Mouse (Mus musculus) yolk sac, embryonic 10.5 days (tissue): ENCODE results near the gene Zfp324.

Source experiments
- DNase-seq: peaks from one replicate; pipeline ENCODE4 v3.0.0-alpha.2; 2017; ENCODE audit warnings: low spot score

The Zfp324 gene

DNA sequence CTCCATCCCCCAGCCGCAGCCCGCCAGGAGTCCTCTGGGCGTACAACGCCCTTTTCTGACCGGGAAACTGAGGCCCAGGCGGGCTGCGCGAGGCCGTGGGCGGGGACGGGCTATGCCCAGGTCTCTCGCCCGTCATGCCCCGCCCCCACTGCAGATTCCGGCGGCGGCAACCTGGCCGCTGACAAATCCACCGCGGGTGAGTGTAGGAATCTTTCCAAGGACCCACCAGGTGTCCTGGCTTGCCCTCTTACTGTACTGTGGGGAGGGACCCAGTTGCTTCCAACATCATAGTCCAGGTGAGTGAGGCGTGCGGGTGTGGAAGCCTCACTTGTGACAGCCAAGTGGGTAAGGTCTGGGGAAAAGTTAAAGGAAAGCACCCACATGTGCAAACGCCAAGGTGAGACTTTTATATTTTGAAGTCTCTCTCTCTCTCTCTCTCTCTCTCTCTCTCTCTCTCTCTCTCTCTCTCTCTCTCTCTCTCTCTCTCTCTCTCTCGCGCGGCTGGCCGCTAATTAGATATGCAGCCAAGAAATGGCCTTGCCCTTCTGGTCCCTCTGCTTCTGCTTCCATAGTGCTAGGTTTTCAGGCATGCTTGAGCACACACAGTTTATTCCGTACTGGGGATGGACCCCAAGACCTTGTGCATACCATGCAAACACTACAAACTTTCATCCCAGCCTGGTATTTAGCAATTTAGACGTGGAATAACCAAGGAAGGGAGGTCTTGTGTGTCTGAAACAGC lies 637 bp downstream of the Zfp324 start:
- DNase-seq = peak; percentile 73

- no peak for DNase-seq
Observed at GRCm38 (mm10) chr7:12970906-12971305, 5.3 kb downstream of the Zfp324 start.

DNA sequence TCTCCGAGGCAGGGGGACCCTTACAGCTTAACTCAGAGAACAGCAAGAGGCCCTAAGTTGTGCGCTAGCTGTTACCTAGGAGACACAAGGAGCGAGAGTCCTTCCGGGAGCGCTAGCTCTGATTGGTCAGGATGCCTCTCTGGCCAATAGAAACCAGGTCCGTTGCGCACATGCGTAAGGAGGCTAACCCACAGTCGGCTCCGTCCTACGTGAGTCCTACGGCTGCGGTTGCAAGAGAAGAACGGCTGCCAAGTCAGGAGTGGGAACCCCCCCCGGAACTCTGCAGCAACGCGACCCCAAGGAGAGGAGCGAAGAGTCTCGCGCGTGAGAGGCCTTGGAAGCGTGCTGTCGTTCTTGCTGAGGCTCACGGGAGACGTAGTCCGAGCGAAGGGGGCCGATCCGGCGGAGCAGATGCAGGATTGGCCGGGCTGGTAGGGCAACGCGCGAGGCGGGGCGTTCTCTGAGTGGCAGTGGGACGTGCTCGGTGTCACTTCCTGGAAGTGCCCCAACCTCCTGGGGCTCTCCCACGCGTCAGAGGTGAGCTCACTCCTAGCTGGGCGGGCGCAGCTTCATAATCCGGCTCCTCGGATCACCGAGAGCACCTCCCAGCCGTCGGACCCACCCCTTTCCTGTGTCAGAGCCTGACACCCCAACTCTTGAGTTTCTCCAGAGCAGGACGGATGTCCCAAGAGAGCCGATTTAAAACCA lies 12.2 kb downstream of the Zfp324 start, which contains the start of gene Zfp446:
Zfp446 (plus strand) TSS at position 167 of the 708 bp plus-strand sequence.
- DNase-seq = peak; percentile 99

DNA sequence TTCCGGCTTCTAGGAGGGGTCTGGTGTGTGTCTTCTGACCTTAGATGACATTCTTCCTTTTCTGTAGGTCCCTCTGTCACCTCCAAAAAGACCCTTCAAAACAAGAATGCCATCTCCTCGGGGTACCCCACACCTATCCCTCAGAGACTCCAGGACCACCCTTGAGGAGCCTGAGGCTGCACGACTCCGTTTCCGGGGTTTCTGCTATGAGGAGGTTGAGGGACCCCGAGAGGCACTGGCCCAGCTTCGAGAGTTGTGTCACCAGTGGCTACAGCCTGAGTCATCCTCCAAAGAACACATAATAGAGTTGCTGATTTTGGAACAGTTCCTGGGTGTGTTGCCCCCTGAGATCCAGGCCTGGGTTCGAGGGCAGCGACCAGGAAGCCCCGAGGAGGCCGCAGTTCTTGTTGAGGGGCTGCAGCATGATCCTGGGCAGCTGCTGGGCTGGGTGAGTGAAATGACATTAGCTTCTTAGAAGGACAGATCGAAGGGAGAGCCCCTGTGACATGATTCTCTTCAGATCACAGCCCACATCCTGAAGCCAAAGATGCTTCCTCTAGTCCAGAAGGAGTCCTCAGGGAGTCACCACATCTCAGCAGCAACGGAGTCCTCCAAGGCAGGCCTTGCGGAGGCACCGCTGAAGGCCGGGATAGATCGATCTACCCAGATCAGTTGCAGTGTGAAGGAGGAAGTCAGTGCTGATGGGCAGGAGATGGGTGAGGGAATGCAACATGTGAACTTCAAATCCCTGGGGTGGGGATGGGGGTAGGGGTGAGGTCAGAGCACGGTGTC lies 13.5 kb downstream of the Zfp324 start:
- no peak for DNase-seq

DNA sequence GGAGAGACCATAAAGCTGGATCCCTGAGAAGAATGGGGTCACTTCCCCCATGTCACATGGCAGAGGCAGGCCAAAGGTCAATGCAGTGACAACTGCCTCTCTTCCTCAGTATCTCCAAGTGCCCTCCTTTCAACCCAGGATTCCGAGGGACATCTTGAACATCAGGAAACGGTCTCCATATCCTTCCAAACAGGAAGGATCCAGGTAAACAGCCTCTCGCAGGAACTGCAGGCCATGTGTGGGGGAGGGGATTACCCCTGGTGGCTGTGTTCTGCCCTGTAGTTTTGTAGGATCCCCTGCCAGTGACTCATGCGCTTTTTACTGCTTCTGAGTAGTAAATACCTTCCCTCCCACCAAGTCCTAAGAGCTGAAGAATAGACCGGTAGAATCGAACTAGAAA lies 14.1 kb downstream of the Zfp324 start:
- no peak for DNase-seq

GRCm38 (mm10) chr7:12980291-12980690 lies 14.7 kb downstream of the Zfp324 start:
- DNase-seq = no peak

DNA sequence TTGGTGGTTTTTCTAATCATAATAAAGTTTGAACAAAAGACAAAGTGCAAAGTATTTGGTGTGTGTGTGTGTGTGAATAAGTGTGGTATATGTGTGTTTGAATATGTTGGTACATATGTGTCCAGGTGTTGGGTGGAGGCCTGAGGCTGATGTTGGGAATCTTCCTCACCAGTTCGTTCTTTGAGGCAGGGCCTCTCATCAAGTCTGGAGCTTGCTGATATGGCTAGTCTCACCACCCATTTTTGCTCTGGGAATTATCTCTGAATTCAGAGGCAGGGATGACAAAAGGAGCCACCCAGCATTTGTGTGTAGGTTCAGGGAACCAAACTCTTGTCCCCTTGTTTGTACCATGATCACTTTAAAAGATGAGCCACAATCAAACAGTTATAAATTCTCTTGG lies 20.1 kb downstream of the Zfp324 start:
- DNase-seq = no peak

- DNase-seq = no peak
Observed at GRCm38 (mm10) chr7:12986906-12987305, 21.3 kb downstream of the Zfp324 start.

- DNase-seq = no peak
Observed at GRCm38 (mm10) chr7:12987409-12988189, 22.0 kb downstream of the Zfp324 start.

- no peak for DNase-seq
Observed at GRCm38 (mm10) chr7:12992222-12992621, 26.6 kb downstream of the Zfp324 start.

DNA sequence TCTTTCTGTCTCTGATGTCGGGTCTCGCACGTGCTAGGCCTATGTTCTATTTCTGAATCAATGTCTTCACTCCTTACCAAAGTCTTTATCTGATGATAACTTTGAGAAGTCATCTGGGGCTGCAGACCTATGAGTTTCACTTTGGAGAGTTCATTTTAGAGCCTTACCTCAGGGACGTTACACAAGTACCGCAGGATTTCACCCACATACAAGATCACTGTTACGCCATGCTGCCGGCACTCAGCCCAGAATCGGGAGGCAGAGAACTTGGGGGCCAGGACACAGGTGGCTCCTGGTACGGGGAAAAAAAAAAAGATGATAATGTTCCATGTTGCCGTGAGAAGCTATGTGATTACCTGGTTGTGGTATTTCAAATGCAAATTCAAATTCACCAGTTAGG lies 27.5 kb downstream of the Zfp324 start:
- DNase-seq = no peak

GRCm38 (mm10) chr7:12995862-12996261 lies 30.2 kb downstream of the Zfp324 start:
- no peak for DNase-seq

- DNase-seq = no peak
Observed at GRCm38 (mm10) chr7:12997230-12997629, 31.6 kb downstream of the Zfp324 start.

GRCm38 (mm10) chr7:12998053-12998452 lies 32.4 kb downstream of the Zfp324 start, which contains the start of gene Slc27a5:
Gene Slc27a5, minus strand, starts transcription at chr7:12998192.
- peak; percentile 27 for DNase-seq

DNA sequence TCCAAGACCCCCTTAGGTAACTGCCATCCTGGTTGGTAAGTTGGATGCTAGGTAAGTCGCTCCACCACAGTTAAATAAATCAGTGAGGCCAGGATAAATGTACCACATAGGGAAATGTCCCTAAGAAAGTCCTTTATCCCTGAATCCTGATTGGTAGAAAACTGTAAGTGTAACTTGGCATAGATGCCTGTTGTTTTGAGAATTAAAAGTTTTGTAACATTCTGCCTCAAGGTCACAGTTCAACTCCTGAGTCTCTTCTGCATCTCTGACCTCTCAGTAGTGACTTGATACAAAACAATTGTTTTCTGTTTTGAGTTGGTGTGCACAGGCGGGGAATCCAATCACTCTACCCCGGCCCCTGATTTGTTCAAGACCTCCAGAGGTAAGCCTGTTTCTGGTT lies 33.2 kb downstream of the Zfp324 start, which contains the start of gene Trim28:
Trim28 (plus strand) TSS at position 264 of the 400 bp plus-strand sequence.
- DNase-seq = no peak

GRCm38 (mm10) chr7:13001584-13001983 lies 35.9 kb downstream of the Zfp324 start:
- no peak for DNase-seq

DNA sequence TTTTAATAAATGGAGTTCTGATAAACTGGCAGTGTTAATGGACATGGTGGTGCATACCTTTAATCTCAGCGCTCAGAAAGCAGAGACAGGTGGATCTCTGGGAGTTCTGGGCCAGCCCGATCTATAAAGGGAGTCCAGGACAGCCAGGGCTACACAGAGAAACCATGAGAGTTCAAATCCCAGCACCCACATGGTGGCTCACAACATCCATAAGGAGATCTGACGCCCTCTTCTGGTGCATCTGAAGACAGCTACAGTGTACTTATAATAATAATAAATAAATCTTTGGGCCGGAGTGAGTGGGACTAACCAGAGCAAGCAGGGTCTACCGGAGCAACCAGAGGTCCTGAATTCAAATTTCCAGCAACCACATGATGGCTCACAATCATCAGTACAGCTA lies 37.7 kb downstream of the Zfp324 start:
- DNase-seq = no peak

DNA sequence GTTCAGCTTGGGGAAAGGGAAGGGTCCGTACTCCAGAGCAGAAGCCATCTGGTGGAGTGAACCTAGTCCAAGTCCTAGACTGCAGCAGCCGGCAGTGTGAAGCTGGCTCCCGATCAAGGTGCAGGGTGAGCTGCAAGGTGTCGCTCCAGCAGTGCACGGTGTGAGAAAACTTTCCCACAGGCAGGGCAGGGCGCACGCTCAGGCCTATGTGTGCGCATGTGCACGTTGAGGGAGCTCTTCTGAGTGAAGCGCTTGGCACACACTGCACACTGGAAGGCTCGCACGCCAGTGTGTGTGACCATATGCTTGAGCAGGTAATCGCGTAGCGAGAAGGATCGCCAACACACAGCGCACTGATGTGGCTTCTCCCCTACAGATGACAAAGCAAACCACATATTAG lies 40.4 kb downstream of the Zfp324 start:
- DNase-seq = no peak

DNA sequence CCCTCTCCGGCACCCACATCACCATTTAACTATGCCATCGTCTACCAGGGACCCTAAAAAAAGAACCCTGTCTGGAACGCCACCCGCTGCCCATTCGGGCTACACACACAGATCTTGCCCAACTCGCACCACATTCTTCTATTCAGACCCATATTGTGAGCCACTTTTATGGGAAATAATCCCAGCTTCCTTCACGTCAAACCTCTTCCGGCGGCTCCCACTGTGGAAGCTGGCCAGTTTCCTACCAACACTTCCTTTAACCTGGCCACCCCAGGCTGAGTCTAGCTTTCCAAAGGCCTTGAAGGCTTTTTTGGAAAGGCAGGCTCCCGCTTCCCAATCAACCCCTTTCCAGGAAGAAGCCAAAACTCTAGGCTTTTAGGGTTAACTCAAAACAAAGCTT lies 40.9 kb downstream of the Zfp324 start:
- DNase-seq = no peak

GRCm38 (mm10) chr7:13007341-13008092 lies 41.9 kb downstream of the Zfp324 start:
- no peak for DNase-seq
